Mouse (Mus musculus): Measurements from ENCODE around the gene Fam228b.
"Not testable (repeated sequence)": the region's sequence is repeated elsewhere in the genome, so short reads cannot be mapped to it uniquely, and the experiment has no call there.

Fam228b gene

GRCm38 (mm10) chr12:4768492-4769332 is at the start of gene Fam228b, which contains the start of gene Pfn4:
Gene Fam228b (minus strand): TSS chr12:4769267.
Gene Pfn4 (plus strand): TSS chr12:4769022.
- peak; percentile 99 for ATAC-seq (ENCODE audit: low TSS enrichment)

GRCm38 (mm10) chr12:4817361-4818101 is 48.5 kb upstream of the Fam228b start, which contains the start of gene Sf3b6:
Gene Sf3b6 (plus strand): TSS chr12:4817544.
- peak; percentile 96 for ATAC-seq (ENCODE audit: low TSS enrichment)

- peak; percentile 72 for ATAC-seq (ENCODE audit: low TSS enrichment)
These were observed 47.8 kb upstream of the Fam228b start for GRCm38 (mm10) chr12:4816680-4817360.

DNA sequence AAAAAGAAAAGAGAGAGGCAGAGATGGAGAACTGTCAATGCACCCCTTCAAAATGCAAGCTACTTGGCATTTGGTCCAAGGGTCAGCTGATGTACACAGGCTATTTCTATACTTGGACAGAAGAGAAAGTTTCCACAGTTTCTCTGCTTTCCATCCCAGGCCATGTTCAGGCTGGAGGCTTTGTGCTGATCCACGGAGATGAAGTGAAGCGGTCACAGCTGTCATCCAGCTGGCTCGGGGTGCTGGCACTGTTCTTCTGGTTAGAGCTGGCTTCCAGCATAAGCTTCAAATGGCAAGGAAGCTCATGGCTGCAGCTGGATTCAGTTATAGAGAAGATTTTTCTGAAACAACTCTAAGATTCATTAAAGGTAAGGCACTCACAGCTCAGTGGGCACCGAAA is 44.6 kb upstream of the Fam228b start:
- no peak for ATAC-seq (ENCODE audit: low TSS enrichment)

DNA sequence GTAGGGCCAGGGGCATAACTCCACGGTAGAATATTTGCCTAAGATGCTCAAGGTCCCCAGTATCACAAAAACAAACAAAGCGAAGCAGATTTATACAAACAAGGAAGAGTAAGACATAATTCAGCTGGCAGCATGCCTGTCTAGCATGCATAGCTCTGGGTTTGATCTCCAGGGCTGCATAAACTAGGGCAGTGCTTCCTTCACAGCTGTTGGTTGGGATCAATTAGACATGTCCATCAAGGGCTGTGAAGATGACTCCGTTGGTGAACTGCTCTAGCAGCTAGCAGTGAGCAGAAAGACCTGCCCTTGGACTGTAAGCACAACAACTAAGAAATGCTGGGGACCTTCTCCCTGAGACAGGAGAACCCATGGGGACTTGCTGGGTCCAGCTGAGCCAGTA is 42.6 kb upstream of the Fam228b start:
- no peak for ATAC-seq (ENCODE audit: low TSS enrichment)

DNA sequence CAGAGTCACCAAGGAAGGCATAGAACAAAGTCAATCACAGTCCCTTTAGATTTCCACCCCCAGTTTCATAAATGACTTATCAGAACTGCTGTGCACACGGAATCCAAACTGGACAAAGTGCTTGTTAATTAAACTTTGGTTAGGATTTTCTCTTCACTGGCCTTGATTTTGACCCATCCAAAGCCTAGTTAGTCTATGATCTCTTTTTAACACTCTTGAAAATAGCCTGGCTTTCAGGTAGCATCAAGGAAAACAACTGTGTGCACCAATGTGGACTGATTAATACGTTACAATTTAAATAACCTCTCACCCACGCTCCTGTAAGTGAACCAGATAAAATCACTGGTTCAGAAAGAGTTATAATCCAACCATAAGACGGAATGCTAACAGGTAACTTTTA is 42.0 kb upstream of the Fam228b start:
- no peak for ATAC-seq (ENCODE audit: low TSS enrichment)

DNA sequence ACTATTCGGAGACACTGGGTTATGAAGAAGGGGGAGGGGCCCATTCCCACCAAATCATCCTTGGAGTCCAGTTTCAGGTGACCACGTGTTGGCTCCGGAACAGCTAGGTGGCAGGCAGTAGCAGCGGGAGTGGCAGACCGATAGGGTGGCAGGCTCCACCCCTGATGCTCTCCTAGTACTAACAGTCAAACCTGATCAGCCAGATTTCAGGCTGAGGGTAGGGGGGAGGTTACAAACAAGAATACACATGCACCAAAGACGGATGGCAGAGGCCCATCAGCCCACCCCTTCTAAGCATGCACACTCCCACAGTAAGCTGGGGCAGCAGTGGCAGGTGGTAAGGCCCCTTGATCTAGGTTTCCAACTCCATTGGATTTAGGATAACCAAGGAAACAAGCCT is 28.4 kb upstream of the Fam228b start:
- not testable (repeated sequence) for ATAC-seq (ENCODE audit: low TSS enrichment)

DNA sequence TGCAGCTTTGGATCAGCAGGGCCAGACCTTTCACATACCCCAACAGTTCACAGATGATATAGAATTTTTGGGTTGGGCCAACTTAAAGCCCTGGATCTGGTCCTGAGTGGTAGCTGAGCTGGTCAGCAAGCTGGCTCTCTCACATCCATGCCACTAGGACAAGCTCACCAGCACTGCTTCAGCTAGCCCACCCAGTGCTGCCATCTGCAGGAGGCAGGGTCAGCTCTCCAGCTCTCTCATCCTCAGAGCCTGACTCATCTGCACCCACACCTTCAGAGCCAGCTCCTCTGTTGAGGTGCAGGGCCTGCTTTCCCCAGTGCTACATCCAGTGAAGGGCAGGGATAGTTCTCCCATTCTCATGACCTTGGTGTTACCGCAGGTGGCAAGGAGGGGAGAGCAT is 24.7 kb upstream of the Fam228b start:
- peak; percentile 84 for ATAC-seq (ENCODE audit: low TSS enrichment)

GRCm38 (mm10) chr12:4788128-4788527 is 19.1 kb upstream of the Fam228b start:
- not testable (repeated sequence) for ATAC-seq (ENCODE audit: low TSS enrichment)

GRCm38 (mm10) chr12:4784466-4784865 is 15.4 kb upstream of the Fam228b start:
- ATAC-seq (ENCODE audit: low TSS enrichment) = no peak

DNA sequence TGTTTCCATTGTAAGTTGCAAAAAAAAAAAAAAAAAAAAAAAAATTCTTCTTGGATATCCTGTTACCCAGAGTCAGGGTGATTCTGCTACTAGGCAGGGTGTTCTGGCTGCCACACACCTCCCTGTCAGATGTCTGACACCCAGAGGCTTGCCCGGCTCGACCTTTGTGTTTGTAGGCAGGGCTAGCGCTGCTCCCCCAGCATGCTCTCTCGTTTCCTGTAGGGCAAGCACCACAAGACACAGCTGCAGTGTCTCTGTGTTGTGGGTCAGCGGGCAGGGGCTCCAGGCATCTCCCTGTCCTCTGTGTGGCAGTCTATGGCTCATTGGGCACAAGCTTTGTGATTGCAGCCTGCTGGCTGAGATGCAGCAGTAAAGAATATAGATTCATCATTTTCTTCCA is 14.5 kb upstream of the Fam228b start:
- no peak for ATAC-seq (ENCODE audit: low TSS enrichment)

DNA sequence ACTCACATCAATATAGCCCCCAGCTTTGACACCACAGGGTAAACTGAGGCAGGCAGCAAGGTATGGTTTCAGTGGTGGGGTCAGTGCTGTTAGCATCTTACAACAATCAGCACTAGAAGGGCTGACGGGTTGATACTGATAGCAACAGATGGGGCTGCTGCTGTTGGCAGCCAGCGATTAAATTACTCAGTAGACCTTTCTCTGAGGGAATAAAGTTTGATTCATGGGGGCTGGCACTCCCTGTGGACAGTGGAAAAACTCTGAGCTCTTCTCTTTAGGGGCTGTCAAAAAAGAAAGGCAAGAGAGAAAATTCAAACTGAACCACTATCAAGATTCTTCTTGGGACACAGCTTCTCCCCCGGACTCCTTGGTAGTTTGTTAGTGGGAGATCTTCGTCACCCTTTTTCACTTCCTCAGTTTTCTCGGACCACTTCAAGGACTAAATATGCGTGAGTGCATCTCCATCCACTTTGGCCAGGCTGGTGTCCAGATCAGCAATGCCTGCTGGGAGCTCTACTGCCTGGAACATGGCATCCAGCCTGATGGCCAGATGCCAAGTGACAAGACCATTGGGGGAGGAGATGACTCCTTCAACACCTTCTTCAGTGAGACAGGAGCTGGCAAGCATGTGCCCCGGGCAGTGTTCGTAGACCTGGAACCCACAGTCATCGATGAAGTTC is 12.8 kb upstream of the Fam228b start:
- not testable (repeated sequence) for ATAC-seq (ENCODE audit: low TSS enrichment)

GRCm38 (mm10) chr12:4781270-4781669 is 12.2 kb upstream of the Fam228b start:
- ATAC-seq (ENCODE audit: low TSS enrichment) = no peak

GRCm38 (mm10) chr12:4780245-4780644 is 11.2 kb upstream of the Fam228b start:
- ATAC-seq (ENCODE audit: low TSS enrichment) = no peak

DNA sequence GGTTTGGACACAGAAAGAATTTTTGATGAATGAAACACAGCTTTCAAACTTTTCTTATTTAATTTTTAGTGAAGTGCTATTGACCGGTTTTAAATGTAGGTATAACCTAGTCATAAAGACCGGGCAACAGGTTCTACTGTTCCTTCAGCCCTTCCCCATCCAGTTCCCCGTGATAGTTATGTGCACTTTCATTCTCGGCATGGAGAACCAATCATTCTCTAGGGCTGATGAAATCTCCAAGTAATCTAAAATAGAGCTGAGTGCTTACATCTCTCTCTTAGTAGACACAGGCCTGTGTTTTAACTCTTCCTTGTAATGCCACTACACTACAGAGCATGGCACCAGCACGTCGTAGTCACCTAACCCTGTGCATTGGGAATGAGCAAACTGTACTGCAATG is 8.7 kb upstream of the Fam228b start:
- no peak for ATAC-seq (ENCODE audit: low TSS enrichment)

GRCm38 (mm10) chr12:4775588-4775949 is 6.5 kb upstream of the Fam228b start:
- no peak for ATAC-seq (ENCODE audit: low TSS enrichment)

DNA sequence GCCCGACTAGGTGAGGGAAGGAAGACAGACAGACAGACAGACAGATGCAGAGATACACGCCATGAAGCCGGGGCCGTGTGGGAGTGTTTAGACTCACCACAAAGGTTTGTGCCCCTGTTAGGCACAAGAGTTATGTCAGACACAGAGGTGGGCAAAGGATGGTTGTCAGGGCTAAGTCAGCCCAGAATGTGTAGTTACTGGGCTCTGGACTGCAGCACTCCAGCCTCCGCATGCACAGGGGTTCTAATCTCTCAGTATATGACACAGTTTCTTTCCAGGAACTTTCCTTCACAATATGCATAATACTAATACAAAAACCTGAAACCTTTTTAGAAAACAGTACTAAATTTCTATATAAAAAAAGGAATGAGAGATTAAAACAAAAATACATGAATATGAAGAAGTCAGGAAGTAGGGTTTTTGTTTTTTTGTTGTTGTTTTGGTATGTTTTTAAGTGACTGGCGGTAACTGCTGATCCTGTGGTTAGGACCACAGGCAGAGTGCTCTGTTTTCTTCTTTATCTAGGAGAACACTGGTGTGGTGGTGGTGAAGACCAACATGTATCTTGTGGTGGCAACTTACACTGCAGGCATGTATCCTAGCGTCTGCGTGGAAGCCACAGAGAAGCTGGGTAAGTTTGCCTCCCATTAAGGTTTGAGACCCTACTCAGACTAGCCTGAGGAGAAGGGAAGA is 6.0 kb upstream of the Fam228b start:
- no peak for ATAC-seq (ENCODE audit: low TSS enrichment)

DNA sequence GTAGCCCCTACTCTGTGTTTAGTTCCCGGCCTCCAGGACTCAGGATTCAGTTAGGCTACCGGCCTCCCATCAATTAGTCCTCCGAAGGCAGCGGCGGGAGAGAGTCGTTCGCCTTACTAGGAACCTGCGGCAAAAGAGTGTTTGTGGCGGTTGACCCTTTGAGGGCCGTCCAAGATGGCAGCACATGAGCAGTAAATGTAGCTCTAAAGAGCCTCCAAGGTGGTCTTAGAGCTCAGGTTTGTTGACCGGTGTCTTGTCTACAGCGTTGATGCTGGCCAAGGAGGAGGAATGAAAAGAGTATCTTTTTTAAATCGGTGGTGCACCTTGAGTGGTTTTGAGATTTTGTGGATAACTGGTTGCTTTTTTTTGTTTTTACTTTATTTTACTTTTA is 261 bp upstream of the Fam228b start:
- ATAC-seq (ENCODE audit: low TSS enrichment) = no peak

DNA sequence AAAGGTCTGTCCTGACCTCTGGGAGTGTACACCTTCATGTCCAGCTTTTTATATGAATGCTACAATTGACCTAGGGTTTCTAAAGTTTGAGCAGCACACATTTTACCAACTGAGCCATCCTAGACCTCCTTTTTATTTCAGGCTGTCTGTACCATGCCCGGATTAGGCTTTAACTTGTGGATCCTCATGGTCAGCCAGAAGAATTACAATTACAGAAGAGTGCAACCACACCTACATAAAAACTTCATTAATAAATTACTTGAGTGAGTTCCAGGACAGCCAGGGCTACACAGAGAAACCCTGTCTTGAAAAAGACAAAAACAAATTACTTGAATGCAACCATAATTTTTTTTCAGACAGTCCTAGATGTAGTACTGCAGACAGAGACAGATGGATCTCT is 12.0 kb downstream of the Fam228b start:
- no peak for ATAC-seq (ENCODE audit: low TSS enrichment)

DNA sequence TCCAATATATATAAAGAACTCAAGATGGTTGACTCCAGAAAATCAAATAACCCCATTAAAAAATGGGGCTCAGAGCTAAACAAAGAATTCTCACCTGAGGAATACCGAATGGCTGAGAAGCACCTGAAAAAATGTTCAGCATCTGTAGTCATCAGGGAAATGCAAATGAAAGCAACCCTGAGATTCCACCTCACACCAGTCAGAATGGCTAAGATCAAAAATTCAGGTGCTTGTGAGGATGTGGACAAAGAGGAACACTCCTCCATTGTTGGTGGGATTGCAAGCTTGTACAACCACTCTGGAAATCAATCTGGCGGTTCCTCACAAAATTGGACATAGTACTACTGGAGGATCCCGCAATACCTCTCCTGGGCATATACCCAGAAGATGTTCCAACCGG is 14.6 kb downstream of the Fam228b start:
- not testable (repeated sequence) for ATAC-seq (ENCODE audit: low TSS enrichment)

- ATAC-seq (ENCODE audit: low TSS enrichment) = no peak
These were observed 24.6 kb downstream of the Fam228b start for GRCm38 (mm10) chr12:4744486-4744885.

All from frontal cortex, adult (tissue).